Comparison of ENCODE assay signal across 8 mouse cellular contexts in genomic region chr6:129532942-129533860, GRCm38 (mm10). TPM values are rescaled to one million over a fixed set of nuclear protein-coding genes. Genes with fewer than 3 reads are reported as not detected.
DNase-seq lines count a peak whose midpoint lies in the region; ATAC-seq and TF ChIP-seq lines count a peak whose summit lies in the region.

Gene Gabarapl1 (plus strand): TSS chr6:129533160.

- no peaks in the 10 kb centered on the region for H3K27me3 ChIP-seq in embryonic facial prominence, embryonic 11.5 days (ENCODE audit: control insufficient read depth, insufficient read depth, low read length)
- H3K27me3 ChIP-seq in intestine, postnatal 0 days (replicated peaks; ENCODE audit: control insufficient read depth, insufficient read depth, low read length): no peaks in the 10 kb centered on the region
- H3K27me3 ChIP-seq in midbrain, embryonic 10.5 days (ENCODE audit: low read depth, poor library complexity, severe bottlenecking): no peaks in the 10 kb centered on the region

- intact Hi-C loops in left cerebral cortex, postnatal 36 days (cut with DNase I): loop anchor here (5.0 to 10.0 kb wide), 2 partner anchors 691 to 768 kb away; no protein-coding TSS in a partner anchor

- no peak within 1 kb of the TSS for H3K27ac ChIP-seq in embryonic facial prominence, embryonic 11.5 days (replicated peaks; ENCODE audit: low read depth, low read length)
- peak within 1 kb of the TSS; percentile 79 for H3K27ac ChIP-seq in intestine, postnatal 0 days (ENCODE audit: low read depth, low read length)
- H3K27ac ChIP-seq in midbrain, embryonic 10.5 days (replicated peaks): peak within 1 kb of the TSS; percentile 89

- H3K9ac ChIP-seq in embryonic facial prominence, embryonic 11.5 days (replicated peaks; ENCODE audit: low read length): peak within 1 kb of the TSS; percentile 77
- peak within 1 kb of the TSS; percentile 79 for H3K9ac ChIP-seq in intestine, postnatal 0 days (ENCODE audit: low read depth, low read length)

- peak within 1 kb of the TSS; percentile 81 for H3K4me2 ChIP-seq in embryonic facial prominence, embryonic 11.5 days (ENCODE audit: low read depth, low read length)
- H3K4me2 ChIP-seq in intestine, postnatal 0 days (replicated peaks; ENCODE audit: low read depth): peak within 1 kb of the TSS; percentile 92

- no peaks in the 10 kb centered on the region for H3K4me1 ChIP-seq in embryonic facial prominence, embryonic 11.5 days (ENCODE audit: control insufficient read depth, insufficient read depth, low read length)
- H3K4me1 ChIP-seq in intestine, postnatal 0 days (replicated peaks; ENCODE audit: control insufficient read depth, insufficient read depth, low read length): no peaks in the 10 kb centered on the region
- peaks cover 25% of the 10 kb centered on the region for H3K4me1 ChIP-seq in midbrain, embryonic 10.5 days

- no peaks in the 10 kb centered on the region for H3K9me3 ChIP-seq in embryonic facial prominence, embryonic 11.5 days (replicated peaks; ENCODE audit: control insufficient read depth, low read length)
- no peaks in the 10 kb centered on the region for H3K9me3 ChIP-seq in intestine, postnatal 0 days (ENCODE audit: control insufficient read depth)
- no peaks in the 10 kb centered on the region for H3K9me3 ChIP-seq in midbrain, embryonic 10.5 days (replicated peaks)

- H3K36me3 ChIP-seq in embryonic facial prominence, embryonic 11.5 days (replicated peaks; ENCODE audit: control insufficient read depth, insufficient read depth, low read depth, low read length): no peaks in the 10 kb centered on the region
- no peaks in the 10 kb centered on the region for H3K36me3 ChIP-seq in intestine, postnatal 0 days (ENCODE audit: control insufficient read depth, insufficient read depth)
- peaks cover 8% of the 10 kb centered on the region for H3K36me3 ChIP-seq in midbrain, embryonic 10.5 days

- WGBS in embryonic facial prominence, embryonic 11.5 days: under 1% methylated on average over 55 of the region's 55 CpGs
- under 1% methylated on average over 55 of the region's 55 CpGs for WGBS in intestine, postnatal 0 days
- under 1% methylated on average over 55 of the region's 55 CpGs for WGBS in midbrain, embryonic 10.5 days

- DNase-seq in urinary bladder, adult 18-20 months (ENCODE audit: low spot score in 2 of 2): peak; percentile 75 to 77
- DNase-seq in urinary bladder, postnatal 10 days (ENCODE audit: low spot score): no peak
- peak; percentile 86 for DNase-seq in embryonic facial prominence, embryonic 11.5 days (ENCODE audit: low spot score)
- DNase-seq in left cerebral cortex, postnatal 36 days (ENCODE audit: low spot score in 2 of 2): peak; percentile 86 to 87
- DNase-seq in midbrain, embryonic 10.5 days (ENCODE audit: low spot score): peak; percentile 76
- DNase-seq in skeletal muscle tissue, adult 2 months (ENCODE audit: low read depth, low spot score): peak; percentile 54

- peak; percentile 84 for ATAC-seq in embryonic facial prominence, embryonic 11.5 days (replicated peaks; ENCODE audit: insufficient number of reproducible peaks, low FRiP score, low TSS enrichment, low read depth)
- peak; percentile 65 for ATAC-seq in granulocyte monocyte progenitor cell, adult 5-6 weeks (replicated peaks; ENCODE audit: poor library complexity, severe bottlenecking)
- peak; percentile 86 for ATAC-seq in intestine, postnatal 0 days

- no peak for TF ChIP-seq CTCF in intestine, postnatal 0 days (IDR thresholded peaks at IDR 0.05; ENCODE audit: low read depth)

- H3K4me3 ChIP-seq in embryonic facial prominence, embryonic 11.5 days (ENCODE audit: low read depth, low read length): peak within 1 kb of the TSS; percentile 84
- H3K4me3 ChIP-seq in intestine, postnatal 0 days (ENCODE audit: low read depth, low read length): peak within 1 kb of the TSS; percentile 93
- H3K4me3 ChIP-seq in midbrain, embryonic 10.5 days: peak within 1 kb of the TSS; percentile 73

RNA-seq across cellular contexts. Expression of gene Gabarapl1, which starts in this region (rescaled TPM):
- 17.5 and 19.4 TPM in 2 replicates for polyA plus RNA-seq in embryonic facial prominence, embryonic 11.5 days (2014; fragmentation: Nextera tagmentation; extraction: Ambion mirVana)
- 37.4 and 45.0 TPM in 2 replicates for total RNA-seq in granulocyte monocyte progenitor cell, adult 5-6 weeks (2014; fragmentation: Nextera tagmentation)
- 39.8 and 76.6 TPM in 2 replicates for total RNA-seq in granulocyte monocyte progenitor cell, adult 5-6 weeks (2017)
- polyA plus RNA-seq in intestine, postnatal 0 days (2015; fragmentation: Nextera tagmentation; extraction: Ambion mirVana): 30.7 and 31.8 TPM in 2 replicates
- 100 to 1,000 TPM; 655 to 787 TPM for total RNA-seq in left cerebral cortex, postnatal 36 days (2021)
- 47.1 and 59.3 TPM in 2 replicates for polyA plus RNA-seq in midbrain, embryonic 10.5 days (2016; fragmentation: Nextera tagmentation; extraction: Ambion mirVana)

Comparison
In these comparisons a context has a peak if more than half of its experiments do, and no peak if none do; other contexts are left out.
1. RNA of gene Gabarapl1 (total RNA-seq): 655 to 787 TPM in left cerebral cortex, postnatal 36 days; 37.4 to 76.6 TPM in granulocyte monocyte progenitor cell, adult 5-6 weeks; every median in the first group is over 4 times any median in the second.
2. Peak in every context shown above with its lines, with median percentiles within 50 percentile points of each other: ATAC-seq and H3K4me3 ChIP-seq.